Mouse (Mus musculus): ENCODE measurements at regions not wholly inside any gene's neighbourhood (a gene's known extent, or its start where the extent isn't known, plus 50 kb on each side); places are given as distances from the start of the nearest gene placed in this dataset.

DNA sequence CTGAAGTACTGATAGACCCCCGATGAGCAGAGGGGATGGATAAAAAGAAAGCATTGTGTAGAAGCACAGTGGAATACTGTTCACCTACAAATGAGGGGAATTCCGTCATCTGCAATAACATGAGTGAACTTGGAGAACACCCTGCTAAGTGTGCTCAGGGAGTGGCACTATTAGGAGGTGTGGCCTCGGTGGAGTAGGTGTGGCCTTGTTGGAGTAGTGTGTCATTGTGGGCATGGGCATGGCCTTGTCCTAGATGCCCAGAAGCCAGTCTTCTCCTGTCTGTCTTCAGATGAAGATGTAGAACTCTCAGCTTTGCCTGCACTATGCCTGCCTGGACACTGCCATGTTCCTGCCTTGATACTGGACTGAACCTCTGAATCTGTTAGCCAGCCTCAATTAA is 86.2 kb upstream of the Kl start:
- H3K4me3 ChIP-seq = no peak overlapping the region

DNA sequence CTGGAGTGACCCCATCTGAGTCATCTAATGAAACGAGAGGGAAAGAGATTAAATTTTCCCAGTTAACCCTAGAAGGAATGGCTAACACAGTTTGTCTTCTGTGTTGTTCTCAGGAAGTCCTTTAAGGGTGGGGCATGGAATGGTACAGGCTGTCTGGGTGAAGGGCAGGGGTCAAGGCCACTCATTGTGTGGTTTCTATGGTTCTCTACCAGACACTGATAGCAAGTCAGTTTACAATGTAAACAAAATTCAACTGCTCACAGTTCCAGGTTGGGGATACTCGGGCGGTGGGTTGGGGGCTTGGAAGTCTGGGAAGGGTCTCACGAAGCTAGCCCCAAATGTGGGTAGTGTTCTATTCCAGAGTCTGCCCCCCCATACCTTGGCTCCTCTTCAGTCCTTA is 82.5 kb upstream of the Kl start:
- no peak for ATAC-seq (ENCODE audit: low FRiP score, low read depth)
- 80% methylated on average over 4 of the region's 4 CpGs for WGBS
- no peaks in the 10 kb centered on the region for H3K36me3 ChIP-seq

More for the DNA sequence above, 86.2 kb upstream of the Kl start:
- Histone ChIP-seq H3K9me3 (0 out of 2 replicates have a peak, but pooled peaks cover 6% of the 10 kb centered on the region), H3K36me3 (no peaks in the 10 kb centered on the region), H3K4me1 (no peaks in the 10 kb centered on the region), H3K27ac (replicated peaks) (no peak overlapping the region), H3K9ac (replicated peaks) (no peak overlapping the region), H3K4me2 (replicated peaks) (no peak overlapping the region), H3K27me3 (no peaks in the 10 kb centered on the region)
- no peak for ATAC-seq (ENCODE audit: low FRiP score, low read depth)
- 88% methylated on average over 3 of the region's 3 CpGs for WGBS

DNA sequence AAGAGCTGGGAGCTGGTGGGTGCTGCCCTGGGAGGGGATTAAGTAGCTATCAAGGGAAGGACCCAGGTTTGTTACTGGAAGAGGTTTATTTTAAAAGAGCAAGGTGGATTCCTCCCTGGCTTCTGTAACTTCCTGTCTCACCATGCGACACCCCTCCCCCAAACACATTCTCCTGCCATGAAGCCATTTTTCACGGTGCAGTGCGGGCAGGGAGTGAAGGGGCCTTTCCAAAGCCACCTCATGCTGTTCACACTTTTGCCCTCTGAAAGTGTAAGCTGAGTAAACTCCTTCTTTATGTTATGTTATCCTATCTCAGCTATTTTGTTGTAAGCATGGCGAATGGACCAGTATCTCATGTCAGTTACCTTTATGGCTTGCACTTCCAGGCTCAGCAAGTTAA is 73.6 kb upstream of the Kl start:
- no peak overlapping the region for H3K9ac ChIP-seq (replicated peaks)
- no peaks in the 10 kb centered on the region for H3K36me3 ChIP-seq
- no peak overlapping the region for H3K27ac ChIP-seq (replicated peaks)
- H3K9me3 ChIP-seq = 0 out of 2 replicates have a peak, but pooled peaks cover 3% of the 10 kb centered on the region
- no peak overlapping the region for H3K4me3 ChIP-seq
- no peaks in the 10 kb centered on the region for H3K27me3 ChIP-seq
- WGBS = 79% methylated on average over 4 of the region's 4 CpGs
- H3K4me1 ChIP-seq = no peaks in the 10 kb centered on the region
- ATAC-seq (ENCODE audit: low FRiP score, low read depth) = no peak
- H3K4me2 ChIP-seq (replicated peaks) = no peak overlapping the region

More for the DNA sequence above, 82.5 kb upstream of the Kl start:
- H3K27me3 ChIP-seq = no peaks in the 10 kb centered on the region
- no peak overlapping the region for H3K4me2 ChIP-seq (replicated peaks)
- no peaks in the 10 kb centered on the region for H3K4me1 ChIP-seq
- no peak overlapping the region for H3K4me3 ChIP-seq
- no peak overlapping the region for H3K9ac ChIP-seq (replicated peaks)
- H3K27ac ChIP-seq (replicated peaks) = no peak overlapping the region
- 0 out of 2 replicates have a peak, but pooled peaks cover 6% of the 10 kb centered on the region for H3K9me3 ChIP-seq

DNA sequence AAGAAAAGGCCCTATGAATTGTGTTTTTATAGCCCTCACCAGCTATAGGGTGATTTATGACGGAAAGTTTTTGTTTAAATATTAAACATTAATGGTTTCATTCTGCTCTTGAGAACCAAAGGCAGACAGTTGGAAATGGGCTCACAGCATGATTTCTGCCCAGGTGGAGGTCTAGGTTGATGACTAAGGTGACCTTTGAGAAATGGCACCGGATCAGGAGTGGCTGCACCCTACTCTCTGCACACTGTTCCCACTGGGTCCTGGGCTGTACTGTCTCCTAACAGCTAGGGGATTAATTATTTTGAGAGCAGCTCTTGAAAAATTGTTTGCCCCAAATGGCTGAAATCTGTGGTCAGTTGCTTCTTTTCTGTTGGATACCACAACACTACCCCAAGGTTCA is 68.7 kb upstream of the Kl start:
- WGBS = 88% methylated on average over 2 of the region's 2 CpGs
- ATAC-seq (ENCODE audit: low FRiP score, low read depth) = no peak
- Histone ChIP-seq H3K9me3 (0 out of 2 replicates have a peak, but pooled peaks cover 3% of the 10 kb centered on the region), H3K27ac (replicated peaks) (no peak overlapping the region), H3K4me1 (no peaks in the 10 kb centered on the region), H3K9ac (replicated peaks) (no peak overlapping the region), H3K27me3 (no peaks in the 10 kb centered on the region), H3K4me2 (replicated peaks) (no peak overlapping the region), H3K36me3 (no peaks in the 10 kb centered on the region), H3K4me3 (no peak overlapping the region)

DNA sequence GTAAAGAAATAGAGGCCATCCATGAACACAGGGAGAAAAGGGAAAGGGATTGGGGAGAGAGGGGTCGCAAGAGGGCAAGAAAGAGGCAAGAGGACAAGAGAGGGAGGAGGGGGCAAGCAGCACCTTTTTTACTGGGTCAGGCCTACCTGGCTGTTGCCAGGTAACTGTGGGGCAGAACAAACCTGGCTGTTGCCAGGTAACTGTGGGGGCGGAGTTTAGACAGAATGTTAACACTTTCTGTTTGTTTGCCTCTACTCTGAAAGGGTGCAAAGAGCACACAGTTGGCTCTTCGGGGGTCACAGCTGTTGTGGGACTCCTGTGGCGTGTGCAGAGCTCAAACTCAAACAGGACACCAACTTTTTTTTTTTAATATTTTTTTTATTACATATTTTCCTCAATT is 62.3 kb upstream of the Kl start:
- no peaks in the 10 kb centered on the region for H3K27me3 ChIP-seq
- no peak for ATAC-seq (ENCODE audit: low FRiP score, low read depth)
- no peak overlapping the region for H3K4me2 ChIP-seq (replicated peaks)
- H3K27ac ChIP-seq (replicated peaks) = no peak overlapping the region
- no peak overlapping the region for H3K4me3 ChIP-seq
- 78% methylated on average over 4 of the region's 4 CpGs for whole genome bisulfite sequencing
- peaks cover 10% of the 10 kb centered on the region for H3K4me1 ChIP-seq
- no peaks in the 10 kb centered on the region for H3K36me3 ChIP-seq
- no peak overlapping the region for H3K9ac ChIP-seq (replicated peaks)
- H3K9me3 ChIP-seq = no peaks in the 10 kb centered on the region

DNA sequence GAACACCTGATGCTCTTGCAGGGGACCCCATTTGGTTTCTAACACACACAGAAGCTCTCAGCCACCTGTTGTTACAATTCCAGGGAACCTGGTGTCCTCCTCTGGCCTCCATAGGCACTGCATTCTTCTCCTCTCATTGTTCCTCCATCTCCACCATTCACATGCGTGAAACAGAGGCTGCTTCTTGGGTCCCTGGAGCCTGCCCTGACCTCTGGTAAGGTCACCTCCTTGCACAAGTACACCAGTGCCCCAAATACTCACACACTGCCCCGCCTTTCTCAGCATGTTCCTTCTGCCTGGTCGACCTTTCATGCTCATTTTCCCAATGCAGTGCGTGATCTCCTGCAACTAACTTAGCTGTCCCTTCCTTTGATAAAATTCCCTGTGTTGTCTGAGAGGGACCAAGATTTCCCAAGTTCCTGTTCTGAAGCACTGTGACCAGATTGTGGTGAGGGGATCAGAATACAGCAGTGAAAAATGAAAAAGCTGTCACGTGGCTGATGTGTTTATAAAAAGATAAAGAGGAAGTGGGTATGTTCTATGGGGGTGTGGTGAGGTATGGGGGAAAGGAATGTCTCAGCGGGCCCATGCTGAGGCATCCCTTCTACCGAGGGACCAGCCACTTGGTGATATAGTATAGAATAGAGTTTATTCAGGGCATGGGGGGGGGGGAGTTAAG is 61.0 kb upstream of the Kl start:
- no peak overlapping the region for H3K4me2 ChIP-seq (replicated peaks)
- no peak overlapping the region for H3K27ac ChIP-seq (replicated peaks)
- H3K4me1 ChIP-seq = peaks cover 10% of the 10 kb centered on the region
- no peaks in the 10 kb centered on the region for H3K27me3 ChIP-seq
- no peaks in the 10 kb centered on the region for H3K36me3 ChIP-seq
- no peak for ATAC-seq (ENCODE audit: low FRiP score, low read depth)
- no peaks in the 10 kb centered on the region for H3K9me3 ChIP-seq
- 62% methylated on average over 7 of the region's 7 CpGs for WGBS
- H3K9ac ChIP-seq (replicated peaks) = no peak overlapping the region
- H3K4me3 ChIP-seq = no peak overlapping the region

DNA sequence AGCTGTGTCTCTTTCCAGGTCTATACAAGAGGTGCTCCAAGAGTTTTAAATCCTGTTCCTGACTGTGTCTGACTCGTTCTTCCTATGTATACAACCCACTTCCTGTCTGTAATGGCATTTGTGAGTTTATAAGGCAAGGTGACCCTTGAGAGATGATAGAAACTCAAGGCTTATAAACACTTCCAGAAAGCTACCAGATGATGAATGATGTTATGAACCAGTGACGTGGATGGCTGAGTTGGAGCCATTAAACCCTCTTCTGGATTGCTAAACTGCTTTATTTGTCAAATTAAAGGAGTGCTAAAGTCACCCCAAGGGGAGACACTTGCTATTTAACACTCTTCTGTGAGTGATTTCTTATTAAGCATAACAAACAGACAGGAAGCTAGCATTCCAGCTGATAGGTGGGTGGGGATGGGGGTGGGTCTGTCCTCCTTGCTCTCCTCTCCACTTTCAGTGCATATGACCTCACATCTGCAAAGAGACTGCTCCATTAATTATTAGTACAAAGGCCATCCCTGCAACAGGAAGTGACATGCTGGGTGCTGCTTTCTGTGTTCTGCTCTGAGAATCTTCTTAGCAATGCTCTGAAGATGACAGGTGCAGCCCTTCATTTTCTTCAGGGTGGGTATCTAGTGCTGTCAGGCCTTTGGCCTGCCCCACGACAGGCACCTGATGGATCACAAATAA is 58.2 kb upstream of the Kl start:
- 70% methylated on average over 3 of the region's 3 CpGs for WGBS
- Histone ChIP-seq H3K27ac (replicated peaks) (0 out of 2 replicates have a peak overlapping the region, but pooled peaks have one; percentile 26), H3K27me3 (no peaks in the 10 kb centered on the region), H3K4me3 (no peak overlapping the region), H3K4me1 (peaks cover 10% of the 10 kb centered on the region), H3K9me3 (no peaks in the 10 kb centered on the region), H3K4me2 (replicated peaks) (no peak overlapping the region), H3K9ac (replicated peaks) (no peak overlapping the region), H3K36me3 (no peaks in the 10 kb centered on the region)
- ATAC-seq (ENCODE audit: low FRiP score, low read depth) = peak; percentile 38; the same call in 1 of the 2 replicates

DNA sequence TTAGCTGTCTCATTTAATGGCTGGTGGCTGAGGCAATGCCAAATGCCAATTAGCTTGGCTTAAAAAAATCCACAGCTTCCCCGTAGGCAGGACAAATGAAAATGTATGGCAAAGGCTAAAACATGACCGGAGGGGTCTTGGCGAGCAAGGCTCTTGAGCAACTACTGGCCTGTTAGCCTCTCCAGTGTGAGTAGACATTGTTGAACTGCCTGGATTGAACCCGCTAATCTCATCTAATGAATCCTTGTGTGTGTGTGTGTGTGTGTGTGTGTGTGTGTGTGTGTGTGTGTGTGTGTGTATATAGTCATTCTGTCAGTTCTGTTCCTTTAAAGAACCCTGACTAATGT is 57.7 kb upstream of the Kl start:
- Histone ChIP-seq H3K36me3 (no peaks in the 10 kb centered on the region), H3K4me1 (peaks cover 10% of the 10 kb centered on the region), H3K9me3 (no peaks in the 10 kb centered on the region), H3K27ac (replicated peaks) (0 out of 2 replicates have a peak overlapping the region, but pooled peaks have one; percentile 26), H3K4me3 (no peak overlapping the region), H3K27me3 (no peaks in the 10 kb centered on the region), H3K4me2 (replicated peaks) (no peak overlapping the region), H3K9ac (replicated peaks) (no peak overlapping the region)
- peak; percentile 50; the same call in 1 of the 2 replicates for ATAC-seq (ENCODE audit: low FRiP score, low read depth)
- 81% methylated on average over 4 of the region's 4 CpGs for WGBS

DNA sequence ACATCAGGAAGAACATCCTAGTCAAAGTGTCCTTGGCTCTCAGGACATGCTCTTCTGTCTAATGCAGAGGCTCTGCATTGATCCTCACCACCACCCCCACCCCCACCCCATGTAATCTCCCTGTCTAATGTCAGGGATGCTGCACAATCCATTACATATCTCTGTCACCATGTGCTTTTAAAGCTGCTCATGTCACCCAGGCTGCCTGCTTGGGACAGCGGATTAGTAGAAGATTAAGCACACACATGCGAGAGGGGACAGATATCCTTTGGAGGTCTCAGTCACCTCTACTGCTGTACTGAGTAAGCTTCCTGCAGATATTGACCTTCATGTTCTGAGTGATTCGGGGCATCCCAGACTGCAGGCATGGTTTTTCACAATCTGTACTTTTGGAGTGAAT is 50.7 kb upstream of the Kl start:
- H3K27me3 ChIP-seq = no peaks in the 10 kb centered on the region
- H3K9ac ChIP-seq (replicated peaks) = no peak overlapping the region
- 60% methylated on average over 3 of the region's 3 CpGs for WGBS
- H3K36me3 ChIP-seq = no peaks in the 10 kb centered on the region
- H3K9me3 ChIP-seq = no peaks in the 10 kb centered on the region
- H3K4me2 ChIP-seq (replicated peaks) = no peak overlapping the region
- peaks cover 15% of the 10 kb centered on the region for H3K4me1 ChIP-seq
- H3K27ac ChIP-seq (replicated peaks) = no peak overlapping the region
- H3K4me3 ChIP-seq = no peak overlapping the region
- ATAC-seq (ENCODE audit: low FRiP score, low read depth) = no peak

Measured in midbrain, embryonic 12.5 days (tissue).